Mouse (Mus musculus): ENCODE measurements around the gene Anks6. TPM values are rescaled to one million over a fixed set of nuclear protein-coding genes. Genes with fewer than 3 reads are reported as not detected.
A peak's percentile ranks its signal among the peaks of the same experiment; 100 is the strongest.
"Not testable (repeated sequence)": the region's sequence is repeated elsewhere in the genome, so short reads cannot be mapped to it uniquely, and the experiment has no call there.

The Anks6 gene
- polyA plus RNA-seq, 1 experiment from 2014 or later: 3.7 TPM

DNA sequence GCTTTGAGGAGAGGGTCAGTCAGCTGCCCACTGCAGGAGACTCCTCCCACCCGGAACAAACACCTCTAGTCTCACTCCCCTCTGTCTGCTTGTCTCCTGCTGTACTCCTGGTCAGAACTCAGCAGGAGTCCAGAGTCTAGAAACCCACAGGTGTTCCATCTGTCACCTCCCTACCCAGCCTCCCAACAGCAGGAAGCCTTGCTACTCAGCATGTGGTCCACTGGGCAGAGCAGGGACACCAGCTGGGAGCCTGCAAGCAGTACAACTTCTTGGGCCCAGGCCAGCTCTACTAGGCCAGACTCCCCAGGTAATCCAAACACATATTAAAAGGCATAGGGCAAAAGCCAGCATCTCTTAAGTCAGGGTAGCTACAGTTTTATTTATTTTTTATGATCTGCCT is 3.7 kb upstream of the Anks6 start:
- 13% methylated on average over 1 of the region's 1 CpGs for WGBS
- H3K9me3 ChIP-seq (ENCODE audit: control insufficient read depth, low read length): no peaks in the 10 kb centered on the region
- no peak overlapping the region for H3K9ac ChIP-seq (ENCODE audit: low read length)
- peak; percentile 48 for DNase-seq (ENCODE audit: low spot score)
- no peaks in the 10 kb centered on the region for H3K27me3 ChIP-seq (ENCODE audit: control insufficient read depth, insufficient read depth, low read length)
- no peaks in the 10 kb centered on the region for H3K36me3 ChIP-seq (ENCODE audit: control insufficient read depth, insufficient read depth, low read length)
- no peaks in the 10 kb centered on the region for H3K4me1 ChIP-seq (replicated peaks; ENCODE audit: control insufficient read depth, insufficient read depth)
- TF ChIP-seq EP300 (optimal IDR thresholded peaks at IDR 0.05) (no peak), CTCF (IDR thresholded peaks at IDR 0.05; ENCODE audit: low read depth) (no peak)
- no peak overlapping the region for H3K4me3 ChIP-seq (ENCODE audit: low read depth, low read length)
- H3K4me2 ChIP-seq (replicated peaks; ENCODE audit: low read depth): no peak overlapping the region
- peak; percentile 27; the same call in 1 of the 2 replicates for ATAC-seq (ENCODE audit: low FRiP score, low TSS enrichment)
- H3K27ac ChIP-seq (replicated peaks): no peak overlapping the region

DNA sequence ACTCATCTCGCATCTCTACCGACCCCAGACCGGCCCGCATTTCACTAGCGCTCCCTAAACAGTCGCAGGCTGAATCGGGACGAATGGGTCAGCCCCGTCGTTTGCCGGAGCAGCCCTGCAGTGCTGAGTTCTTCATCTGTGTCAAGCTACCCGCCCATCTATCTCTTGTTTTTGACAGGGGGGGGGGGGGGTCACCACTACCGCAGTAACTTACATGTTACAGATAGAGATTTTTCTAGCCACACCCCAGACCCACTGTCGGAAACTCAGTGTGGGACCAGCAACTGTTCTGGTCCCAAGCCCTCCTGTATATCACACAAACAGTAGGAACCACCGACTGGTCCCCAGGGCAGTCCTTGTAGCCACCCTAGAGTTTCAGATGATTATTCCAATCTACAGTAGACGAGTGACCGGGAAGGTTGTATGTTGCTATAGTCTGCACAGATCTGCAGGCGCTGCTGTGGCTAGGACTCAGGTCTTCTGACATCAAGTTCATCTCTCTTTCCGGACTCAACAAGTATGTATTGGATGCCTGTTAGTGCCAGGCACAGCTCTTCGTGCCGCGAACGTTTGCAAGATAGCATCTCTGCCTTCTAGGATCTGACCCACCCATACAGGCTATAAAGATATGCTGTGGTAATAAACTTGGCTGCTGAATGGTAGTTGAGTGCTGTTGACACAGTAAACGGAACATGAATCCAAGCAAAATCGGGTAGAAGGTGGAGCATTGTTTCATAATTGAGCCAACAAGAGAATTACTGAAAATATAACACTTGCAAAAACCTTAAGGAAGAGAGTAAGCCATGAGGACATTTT is 491 bp upstream of the Anks6 start:
- no peaks in the 10 kb centered on the region for H3K27me3 ChIP-seq (ENCODE audit: control insufficient read depth, insufficient read depth, low read length)
- peak overlapping the region; percentile 80 for H3K9ac ChIP-seq (ENCODE audit: low read length)
- no peaks in the 10 kb centered on the region for H3K36me3 ChIP-seq (ENCODE audit: control insufficient read depth, insufficient read depth, low read length)
- ATAC-seq (ENCODE audit: low FRiP score, low TSS enrichment) (peak; percentile 41), DNase-seq (ENCODE audit: low spot score) (peak; percentile 51)
- H3K4me2 ChIP-seq (replicated peaks; ENCODE audit: low read depth): peak overlapping the region; percentile 76
- no peaks in the 10 kb centered on the region for H3K4me1 ChIP-seq (replicated peaks; ENCODE audit: control insufficient read depth, insufficient read depth)
- H3K9me3 ChIP-seq (ENCODE audit: control insufficient read depth, low read length): no peaks in the 10 kb centered on the region
- WGBS: 24% methylated on average over 25 of the region's 25 CpGs
- H3K27ac ChIP-seq (replicated peaks): peak overlapping the region; percentile 83
- TF ChIP-seq CTCF (IDR thresholded peaks at IDR 0.05; ENCODE audit: low read depth) (no peak), EP300 (optimal IDR thresholded peaks at IDR 0.05) (no peak)
- peak overlapping the region; percentile 80 for H3K4me3 ChIP-seq (ENCODE audit: low read depth, low read length)

DNA sequence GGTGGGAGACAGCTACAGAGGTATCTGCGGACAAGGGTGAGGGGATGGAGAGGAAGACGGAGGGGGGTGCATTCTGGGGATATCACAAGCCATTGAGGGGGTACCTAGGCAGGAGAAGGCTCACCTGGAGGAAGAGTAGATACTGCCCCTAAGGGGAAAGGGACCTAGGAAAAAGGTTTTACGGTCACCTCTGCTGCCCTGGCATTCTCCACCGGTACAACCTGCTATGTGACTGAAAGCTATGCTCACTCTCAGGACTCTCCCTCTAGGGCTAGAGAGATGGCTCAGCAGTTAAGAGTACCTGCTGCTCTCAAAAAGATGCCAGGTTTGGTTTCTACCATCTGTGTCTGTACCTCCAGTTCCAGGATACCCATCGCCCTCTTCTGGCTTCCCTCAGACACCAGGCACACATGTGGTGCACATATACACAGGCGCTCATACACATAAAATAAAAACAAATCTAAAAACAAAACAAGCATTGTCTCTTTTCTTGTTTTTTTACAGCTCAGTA is 1.6 kb downstream of the Anks6 start:
- no peak overlapping the region for H3K4me2 ChIP-seq (replicated peaks; ENCODE audit: low read depth)
- no peaks in the 10 kb centered on the region for H3K36me3 ChIP-seq (ENCODE audit: control insufficient read depth, insufficient read depth, low read length)
- WGBS: 99% methylated on average over 6 of the region's 6 CpGs
- TF ChIP-seq EP300 (optimal IDR thresholded peaks at IDR 0.05): no peak
- TF ChIP-seq CTCF (IDR thresholded peaks at IDR 0.05; ENCODE audit: low read depth): 0 out of 2 replicates have a peak, but pooled peaks have one; percentile 23
- H3K4me3 ChIP-seq (ENCODE audit: low read depth, low read length): no peak overlapping the region
- no peak overlapping the region for H3K27ac ChIP-seq (replicated peaks)
- DNase-seq (ENCODE audit: low spot score): no peak
- no peaks in the 10 kb centered on the region for H3K9me3 ChIP-seq (ENCODE audit: control insufficient read depth, low read length)
- no peaks in the 10 kb centered on the region for H3K27me3 ChIP-seq (ENCODE audit: control insufficient read depth, insufficient read depth, low read length)
- H3K9ac ChIP-seq (ENCODE audit: low read length): no peak overlapping the region
- ATAC-seq (ENCODE audit: low FRiP score, low TSS enrichment): no peak
- H3K4me1 ChIP-seq (replicated peaks; ENCODE audit: control insufficient read depth, insufficient read depth): no peaks in the 10 kb centered on the region; the same call in 1 of the 2 replicates

DNA sequence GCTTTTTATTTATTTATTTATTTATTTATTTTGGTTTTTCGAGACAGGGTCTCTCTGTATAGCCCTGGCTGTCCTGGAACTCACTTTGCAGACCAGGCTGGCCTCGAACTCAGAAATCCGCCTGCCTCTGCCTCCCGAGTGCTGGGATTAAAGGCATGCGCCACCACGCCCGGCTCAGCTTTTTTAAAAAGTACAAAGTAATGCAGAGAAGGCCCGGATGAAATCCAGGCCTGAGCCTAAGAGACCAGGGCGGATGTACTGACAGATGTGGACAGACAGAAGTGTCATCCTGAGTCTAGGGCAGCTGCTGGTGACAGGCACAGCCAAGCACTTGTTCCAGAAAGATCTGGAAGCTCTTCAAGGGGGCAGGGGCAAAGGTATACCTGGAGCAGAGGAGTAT is 2.1 kb downstream of the Anks6 start:
- not testable (repeated sequence) for H3K36me3 ChIP-seq (ENCODE audit: control insufficient read depth, insufficient read depth, low read length); H3K27me3 ChIP-seq (ENCODE audit: control insufficient read depth, insufficient read depth, low read length); H3K4me2 ChIP-seq (replicated peaks; ENCODE audit: low read depth); ATAC-seq (ENCODE audit: low FRiP score, low TSS enrichment); H3K4me1 ChIP-seq (replicated peaks; ENCODE audit: control insufficient read depth, insufficient read depth); DNase-seq (ENCODE audit: low spot score); H3K27ac ChIP-seq (replicated peaks); H3K4me3 ChIP-seq (ENCODE audit: low read depth, low read length); H3K9ac ChIP-seq (ENCODE audit: low read length); H3K9me3 ChIP-seq (ENCODE audit: control insufficient read depth, low read length)
- WGBS: 92% methylated on average over 9 of the region's 9 CpGs

DNA sequence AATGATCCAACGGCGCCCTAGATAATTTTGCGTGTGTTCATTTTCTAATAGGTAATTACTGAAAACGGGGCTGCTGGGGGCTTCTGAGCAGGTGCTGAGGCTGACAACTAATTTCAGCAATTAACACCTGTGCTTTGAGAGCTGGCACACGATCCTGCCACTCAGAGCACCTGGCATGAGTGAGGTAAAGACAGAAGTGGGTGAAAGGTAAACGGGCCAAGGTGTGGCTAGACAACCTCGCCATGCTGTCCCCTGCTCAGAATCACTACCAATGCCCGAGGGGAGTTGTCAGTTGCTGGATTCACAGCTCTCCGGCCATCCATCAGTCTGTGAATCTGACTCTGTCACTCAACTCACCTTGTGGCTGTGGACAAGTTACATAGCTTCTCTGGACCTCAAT is 5.3 kb downstream of the Anks6 start:
- Histone ChIP-seq H3K4me1 (replicated peaks; ENCODE audit: control insufficient read depth, insufficient read depth) (no peaks in the 10 kb centered on the region; the same call in 1 of the 2 replicates), H3K36me3 (ENCODE audit: control insufficient read depth, insufficient read depth, low read length) (no peaks in the 10 kb centered on the region), H3K9ac (ENCODE audit: low read length) (no peak overlapping the region), H3K9me3 (ENCODE audit: control insufficient read depth, low read length) (no peaks in the 10 kb centered on the region), H3K4me3 (ENCODE audit: low read depth, low read length) (no peak overlapping the region), H3K4me2 (replicated peaks; ENCODE audit: low read depth) (no peak overlapping the region), H3K27me3 (ENCODE audit: control insufficient read depth, insufficient read depth, low read length) (no peaks in the 10 kb centered on the region), H3K27ac (replicated peaks) (no peak overlapping the region)
- TF ChIP-seq CTCF (IDR thresholded peaks at IDR 0.05; ENCODE audit: low read depth) (no peak), EP300 (optimal IDR thresholded peaks at IDR 0.05) (no peak)
- ATAC-seq (ENCODE audit: low FRiP score, low TSS enrichment) (no peak), DNase-seq (ENCODE audit: low spot score) (peak; percentile 58)
- 56% methylated on average over 9 of the region's 9 CpGs for WGBS
